ENCODE assay signal across 8 mouse cellular contexts in genomic region chr6:83161921-83162641, GRCm38 (mm10). TPM values are rescaled to one million over a fixed set of nuclear protein-coding genes. Genes with fewer than 3 reads are reported as not detected.
DNase-seq lines count a peak whose midpoint lies in the region; ATAC-seq and TF ChIP-seq lines count a peak whose summit lies in the region.

No protein-coding gene starts in this region.

- H3K4me2 ChIP-seq in heart, embryonic 13.5 days: peak overlapping the region; percentile 78
- H3K4me2 ChIP-seq in kidney, postnatal 0 days (ENCODE audit: low read length): peak overlapping the region; percentile 73

- no peak for TF ChIP-seq CTCF in kidney, postnatal 0 days (IDR thresholded peaks at IDR 0.05; ENCODE audit: low read depth)

- H3K4me3 ChIP-seq in heart, embryonic 13.5 days: peak overlapping the region; percentile 53
- H3K4me3 ChIP-seq in kidney, postnatal 0 days (replicated peaks; ENCODE audit: low read depth, low read length): peak overlapping the region; percentile 26

- ATAC-seq in heart, embryonic 13.5 days (ENCODE audit: extremely low read depth, insufficient number of reproducible peaks, low FRiP score, low TSS enrichment): no peak
- ATAC-seq in kidney, postnatal 0 days (replicated peaks; ENCODE audit: low FRiP score, low read depth): no peak; the same call in 1 of the 2 replicates

- WGBS in heart, embryonic 13.5 days: under 1% methylated on average over 49 of the region's 49 CpGs
- 1% methylated on average over 49 of the region's 49 CpGs for WGBS in kidney, postnatal 0 days

- peak; percentile 53 for DNase-seq in cerebellum, adult 11 months
- DNase-seq in cerebellum, postnatal 4 days (ENCODE audit: low spot score in 2 of 2): no peak
- DNase-seq in cerebellum, postnatal 10 days: peak; percentile 40 to 41
- DNase-seq in kidney, postnatal 0 days (ENCODE audit: low spot score): peak; percentile 40
- DNase-seq in lung, postnatal 25 days (ENCODE audit: low spot score): peak; percentile 43
- DNase-seq in testis, postnatal 10 days (ENCODE audit: low spot score): peak; percentile 65
- DNase-seq in T-cell, adult 2 months (ENCODE audit: low spot score): no peak

- H3K4me1 ChIP-seq in heart, embryonic 13.5 days: peaks cover 31% of the 10 kb centered on the region
- peaks cover 19% of the 10 kb centered on the region; the same call in 1 of the 2 replicates for H3K4me1 ChIP-seq in kidney, postnatal 0 days (replicated peaks; ENCODE audit: insufficient read depth, low read length)

- H3K36me3 ChIP-seq in heart, embryonic 13.5 days: no peaks in the 10 kb centered on the region
- no peaks in the 10 kb centered on the region for H3K36me3 ChIP-seq in kidney, postnatal 0 days (ENCODE audit: insufficient read depth, low read length)

- no peak overlapping the region for H3K27ac ChIP-seq in heart, embryonic 13.5 days (replicated peaks)
- H3K27ac ChIP-seq in kidney, postnatal 0 days: no peak overlapping the region

- no peaks in the 10 kb centered on the region for H3K9me3 ChIP-seq in heart, embryonic 13.5 days
- H3K9me3 ChIP-seq in kidney, postnatal 0 days (replicated peaks; ENCODE audit: low read length): no peaks in the 10 kb centered on the region

- peak overlapping the region; percentile 73 for H3K9ac ChIP-seq in heart, embryonic 13.5 days
- H3K9ac ChIP-seq in kidney, postnatal 0 days (ENCODE audit: low read depth, low read length): peak overlapping the region; percentile 54

- peaks cover 38% of the 10 kb centered on the region for H3K27me3 ChIP-seq in heart, embryonic 13.5 days (replicated peaks)
- H3K27me3 ChIP-seq in kidney, postnatal 0 days (ENCODE audit: insufficient read depth, low read length): peaks cover 13% of the 10 kb centered on the region; the same call in 1 of the 2 replicates

RNA-seq across cellular contexts. Expression of gene Dctn1, which starts 3.6 kb away (rescaled TPM):
- polyA plus RNA-seq in heart, embryonic 13.5 days (2015; fragmentation: Nextera tagmentation; extraction: Ambion mirVana): 62.3 and 65.9 TPM in 2 replicates
- polyA plus RNA-seq in kidney, postnatal 0 days (2015; fragmentation: Nextera tagmentation; extraction: Ambion mirVana): 62.2 and 68.2 TPM in 2 replicates

RNA-seq across cellular contexts. Expression of gene 1700003E16Rik, which starts 5.9 kb away (rescaled TPM):
- 0.55 and 0.64 TPM in 2 replicates for polyA plus RNA-seq in heart, embryonic 13.5 days (2015; fragmentation: Nextera tagmentation; extraction: Ambion mirVana)
- polyA plus RNA-seq in kidney, postnatal 0 days (2015; fragmentation: Nextera tagmentation; extraction: Ambion mirVana): 1.3 and 1.6 TPM in 2 replicates

RNA-seq across cellular contexts. Expression of gene Wdr54, which starts 5.9 kb away (rescaled TPM):
- 7.0 and 7.5 TPM in 2 replicates for polyA plus RNA-seq in heart, embryonic 13.5 days (2015; fragmentation: Nextera tagmentation; extraction: Ambion mirVana)
- 3.5 and 4.2 TPM in 2 replicates for polyA plus RNA-seq in kidney, postnatal 0 days (2015; fragmentation: Nextera tagmentation; extraction: Ambion mirVana)

RNA-seq across cellular contexts. Expression of gene Rtkn, which starts 26.8 kb away (rescaled TPM):
- polyA plus RNA-seq in heart, embryonic 13.5 days (2015; fragmentation: Nextera tagmentation; extraction: Ambion mirVana): 19.5 and 21.6 TPM in 2 replicates
- 38.5 and 40.3 TPM in 2 replicates for polyA plus RNA-seq in kidney, postnatal 0 days (2015; fragmentation: Nextera tagmentation; extraction: Ambion mirVana)

RNA-seq across cellular contexts. Expression of gene Ino80b, which starts 36.9 kb away (rescaled TPM):
- polyA plus RNA-seq in heart, embryonic 13.5 days (2015; fragmentation: Nextera tagmentation; extraction: Ambion mirVana): 8.2 and 8.7 TPM in 2 replicates
- 14.5 and 16.2 TPM in 2 replicates for polyA plus RNA-seq in kidney, postnatal 0 days (2015; fragmentation: Nextera tagmentation; extraction: Ambion mirVana)

Comparison
In these comparisons a context has a peak if more than half of its experiments do, and no peak if none do; other contexts are left out.
1. DNase-seq: peak in cerebellum, adult 11 months (single experiment), cerebellum, postnatal 10 days (2 of 2), kidney, postnatal 0 days (single experiment), lung, postnatal 25 days (single experiment) and testis, postnatal 10 days (single experiment); none in cerebellum, postnatal 4 days (0 of 2) and T-cell, adult 2 months (single experiment).